Mouse (Mus musculus) hindbrain, embryonic 14.5 days (tissue): Measurements from ENCODE around the gene Gm20662. TPM values are rescaled to one million over a fixed set of nuclear protein-coding genes. Genes with fewer than 3 reads are reported as not detected.
A peak's percentile ranks its signal among the peaks of the same experiment; 100 is the strongest.

Source experiments
- ATAC-seq: fragments of 200-750 bp; cut with Nextera tagmentation; 2 replicates; pipeline ENCODE4 v1.8.0; 2017; ENCODE audit warnings: moderate number of reproducible peaks, mild to moderate bottlenecking, moderate TSS enrichment, moderate library complexity; ENCODE audit not compliant: low FRiP score
- DNase-seq: peaks from one replicate; pipeline ENCODE4 v3.0.0-alpha.2; 2015; ENCODE audit warnings: low spot score
- H3K27ac ChIP-seq: fragments of 300-500 bp; sonication (generic); 2 replicates; pipeline ENCODE4 v1.5.1; 2014; ENCODE audit warnings: mild to moderate bottlenecking, moderate library complexity
- H3K27me3 ChIP-seq: fragments of 300-500 bp; sonication (generic); 2 replicates; pipeline ENCODE4 v1.6.1; 2014; ENCODE audit warnings: mild to moderate bottlenecking, low read length, mixed read lengths; ENCODE audit not compliant: control insufficient read depth, insufficient read depth
- H3K36me3 ChIP-seq: fragments of 300-500 bp; sonication (generic); replicated peaks from 2 replicates; pipeline ENCODE4 v1.6.1; 2014; ENCODE audit not compliant: control insufficient read depth, insufficient read depth
- H3K4me1 ChIP-seq: fragments of 300-500 bp; sonication (generic); replicated peaks from 2 replicates; pipeline ENCODE4 v1.6.1; 2014; ENCODE audit warnings: antibody characterized with exemption, low read length, mixed read lengths; ENCODE audit not compliant: control insufficient read depth, insufficient read depth
- H3K4me2 ChIP-seq: fragments of 300-500 bp; sonication (generic); replicated peaks from 2 replicates; pipeline ENCODE4 v1.6.1; 2014; ENCODE audit warnings: mild to moderate bottlenecking, moderate library complexity
- H3K4me3 ChIP-seq: fragments of 300-500 bp; sonication (generic); replicated peaks from 2 replicates; pipeline ENCODE4 v1.5.1; 2014; ENCODE audit warnings: mild to moderate bottlenecking, low read length
- H3K9ac ChIP-seq: fragments of 300-500 bp; sonication (generic); 2 replicates; pipeline ENCODE4 v1.6.1; 2014
- H3K9me3 ChIP-seq: fragments of 300-500 bp; sonication (generic); 2 replicates; pipeline ENCODE4 v1.6.1; 2016; ENCODE audit warnings: low read length; ENCODE audit not compliant: control insufficient read depth
- WGBS: fragments of 180-500 bp; shearing (Covaris S2); extraction: QIAGEN DNeasy Blood & Tissue Kit; methylation state at CpG from one replicate; pipeline ENCODE4 v1.1.7; 2014; 5-methylcytosine and 5-hydroxymethylcytosine counted together
- polyA plus RNA-seq: library from polyadenylated mRNA; unstranded; fragments of >200 nt; fragmentation: Nextera tagmentation; extraction: Ambion mirVana; gene quantifications from 2 replicates; pipeline ENCODE4 v1.2.1, GENCODE M21; 2014

Gene Gm20662
- polyA plus RNA-seq, 1 experiment from 2014 or later: 0.68 TPM

DNA sequence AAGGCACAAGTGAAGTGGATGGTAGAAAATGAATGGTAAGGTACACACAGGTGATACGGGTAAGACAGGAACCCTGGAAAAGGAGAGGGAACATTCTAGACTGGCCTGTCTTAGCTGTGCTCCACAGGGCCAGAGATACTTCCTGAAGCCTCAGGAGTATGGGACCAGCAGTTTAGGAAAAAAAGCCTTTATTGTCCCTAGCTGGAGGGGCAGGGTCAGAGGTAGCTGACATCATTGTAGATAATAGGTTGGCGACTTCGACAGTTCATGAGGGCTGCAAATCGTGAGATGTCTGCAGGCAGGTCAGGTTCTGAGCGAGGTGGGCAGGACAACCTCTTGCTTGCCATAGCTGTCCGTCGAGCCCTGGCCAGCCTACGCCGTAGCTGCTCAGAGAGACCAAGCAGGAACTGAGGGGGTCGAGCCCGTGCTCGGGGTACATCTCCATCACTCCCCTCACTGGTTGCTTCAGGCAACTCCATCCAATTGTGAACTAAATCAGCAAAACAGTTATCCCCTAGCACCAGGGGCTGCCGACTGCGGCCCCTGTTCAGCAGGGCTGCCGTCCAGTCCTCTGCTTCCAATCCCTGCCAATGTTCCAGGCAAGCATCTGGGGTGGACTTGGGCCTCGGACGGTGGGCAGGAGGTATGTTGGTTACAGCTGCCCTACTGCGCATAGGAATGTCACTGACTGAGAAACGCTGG lies 11.9 kb upstream of the Gm20662 start:
- Histone ChIP-seq H3K9me3 (no peaks in the 10 kb centered on the region), H3K4me1 (peaks cover 15% of the 10 kb centered on the region; the same call in 1 of the 2 replicates), H3K9ac (no peak overlapping the region), H3K27me3 (peaks cover 14% of the 10 kb centered on the region), H3K36me3 (no peaks in the 10 kb centered on the region), H3K27ac (peak overlapping the region; percentile 75; the same call in 1 of the 2 replicates), H3K4me3 (peak overlapping the region; percentile 65), H3K4me2 (peak overlapping the region; percentile 91)
- no peak for DNase-seq
- no peak for ATAC-seq
- WGBS: 72% methylated on average over 19 of the region's 19 CpGs

DNA sequence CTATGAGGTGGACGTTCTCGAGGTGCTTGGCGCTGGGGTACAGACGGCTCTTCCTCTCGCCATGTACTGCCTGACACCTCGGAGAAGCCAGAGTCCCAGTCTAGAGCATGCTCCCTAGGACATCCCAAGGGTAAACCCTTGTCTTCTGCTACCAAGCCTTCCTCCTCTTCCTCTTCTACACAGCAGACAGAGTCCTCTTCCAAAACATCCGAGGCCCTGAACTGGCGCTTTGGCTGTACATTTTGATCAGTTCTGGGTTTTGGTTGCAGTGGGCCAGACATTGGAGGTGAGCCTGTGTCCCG lies 11.4 kb upstream of the Gm20662 start:
- Histone ChIP-seq H3K4me1 (peaks cover 15% of the 10 kb centered on the region; the same call in 1 of the 2 replicates), H3K4me3 (peak overlapping the region; percentile 65), H3K9me3 (no peaks in the 10 kb centered on the region), H3K9ac (peak overlapping the region; percentile 68; the same call in 1 of the 2 replicates), H3K27me3 (peaks cover 14% of the 10 kb centered on the region), H3K36me3 (no peaks in the 10 kb centered on the region), H3K4me2 (peak overlapping the region; percentile 91), H3K27ac (peak overlapping the region; percentile 62; the same call in 1 of the 2 replicates)
- DNase-seq (no peak), ATAC-seq (no peak)
- WGBS: 66% methylated on average over 9 of the region's 9 CpGs

DNA sequence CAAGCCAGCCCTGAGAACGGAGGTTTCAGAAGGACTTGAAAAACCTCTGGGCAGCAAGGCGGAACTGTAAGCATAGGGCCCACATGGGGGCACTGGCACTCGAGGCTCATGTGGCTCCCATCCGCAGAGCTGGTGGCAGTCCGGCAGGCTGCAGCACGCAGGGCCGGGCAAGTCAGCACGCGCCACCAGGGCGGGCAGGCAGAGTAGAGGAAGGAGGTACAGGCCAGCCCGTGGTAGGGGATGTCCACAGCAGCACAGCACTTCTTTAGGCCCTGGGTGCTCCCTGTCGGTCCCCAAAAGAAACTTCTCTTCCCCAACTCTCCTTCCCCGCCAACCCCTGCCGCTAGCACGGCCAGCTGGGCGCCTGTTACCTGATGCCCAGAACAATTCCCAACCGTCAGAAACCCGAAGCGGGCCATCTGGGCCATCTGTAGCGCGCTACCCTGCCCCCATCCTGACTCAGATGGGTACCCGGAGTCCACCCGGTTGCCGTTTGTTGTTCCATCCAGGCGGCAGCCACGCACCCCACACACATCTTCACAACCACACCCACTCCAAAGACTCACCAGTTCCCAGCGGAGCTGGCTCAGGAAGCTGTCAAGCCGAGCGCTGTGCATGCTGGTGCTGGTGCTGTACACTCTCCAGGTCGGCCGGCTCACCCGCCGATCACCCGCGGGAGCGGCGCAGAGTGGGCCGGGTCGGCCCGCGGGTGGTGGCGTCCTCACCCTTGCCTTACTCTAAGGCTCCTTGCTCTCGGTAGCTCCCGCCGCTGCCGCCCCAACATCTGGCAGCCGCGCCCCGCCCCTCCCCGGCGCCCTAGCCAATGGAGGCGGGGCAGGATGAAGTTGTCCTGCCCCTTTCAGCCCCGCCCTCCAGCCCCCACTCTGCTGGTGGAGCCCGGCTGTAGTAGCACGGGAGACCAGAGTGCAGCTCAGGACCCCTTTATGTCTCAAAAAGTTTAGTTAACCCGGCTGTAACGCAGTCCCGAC lies 10.7 kb upstream of the Gm20662 start, which contains the start of gene Inka1:
Inka1 (minus strand) TSS at position 749 of the 989 bp plus-strand sequence.
- H3K4me2 ChIP-seq: peak within 1 kb of the TSS; percentile 91
- H3K4me1 ChIP-seq: peaks cover 15% of the 10 kb centered on the region; the same call in 1 of the 2 replicates
- H3K9me3 ChIP-seq: no peaks in the 10 kb centered on the region
- under 1% methylated on average over 55 of the region's 58 CpGs for WGBS
- peak within 1 kb of the TSS; percentile 65 for H3K4me3 ChIP-seq
- H3K9ac ChIP-seq: peak within 1 kb of the TSS; percentile 68
- H3K27ac ChIP-seq: peak within 1 kb of the TSS; percentile 62; the same call in 1 of the 2 replicates
- DNase-seq (peak; percentile 63), ATAC-seq (peak; percentile 74)
- H3K27me3 ChIP-seq: peaks cover 14% of the 10 kb centered on the region
- no peaks in the 10 kb centered on the region for H3K36me3 ChIP-seq

DNA sequence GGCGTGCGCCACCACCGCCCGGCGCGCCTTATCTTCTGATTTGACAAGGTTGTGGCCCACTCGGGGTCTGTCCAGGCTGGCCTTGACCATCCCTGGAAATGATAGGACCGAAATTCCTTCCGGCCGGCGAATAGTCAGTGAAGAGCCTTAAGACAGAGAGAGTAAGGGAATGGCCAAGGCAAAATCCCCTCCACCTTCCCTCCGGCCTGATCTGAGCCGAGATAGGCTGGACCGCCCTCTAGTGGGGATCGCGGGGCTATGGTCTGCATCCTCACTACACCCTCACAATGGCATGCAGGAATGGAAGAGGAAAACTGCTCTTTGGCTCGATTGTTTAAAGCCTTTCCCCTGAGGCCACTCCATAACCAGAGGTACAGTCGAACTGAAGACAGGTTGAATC lies 9.8 kb upstream of the Gm20662 start:
- H3K27me3 ChIP-seq: peaks cover 14% of the 10 kb centered on the region
- H3K4me3 ChIP-seq: peak overlapping the region; percentile 65; the same call in 1 of the 2 replicates
- DNase-seq (peak; percentile 81), ATAC-seq (peak; percentile 67; the same call in 1 of the 2 replicates)
- no peaks in the 10 kb centered on the region for H3K36me3 ChIP-seq
- H3K4me2 ChIP-seq: peak overlapping the region; percentile 91
- peaks cover 9% of the 10 kb centered on the region; the same call in 1 of the 2 replicates for H3K4me1 ChIP-seq
- H3K9me3 ChIP-seq: no peaks in the 10 kb centered on the region
- WGBS: 6% methylated on average over 18 of the region's 18 CpGs
- no peak overlapping the region for H3K9ac ChIP-seq
- H3K27ac ChIP-seq: no peak overlapping the region

DNA sequence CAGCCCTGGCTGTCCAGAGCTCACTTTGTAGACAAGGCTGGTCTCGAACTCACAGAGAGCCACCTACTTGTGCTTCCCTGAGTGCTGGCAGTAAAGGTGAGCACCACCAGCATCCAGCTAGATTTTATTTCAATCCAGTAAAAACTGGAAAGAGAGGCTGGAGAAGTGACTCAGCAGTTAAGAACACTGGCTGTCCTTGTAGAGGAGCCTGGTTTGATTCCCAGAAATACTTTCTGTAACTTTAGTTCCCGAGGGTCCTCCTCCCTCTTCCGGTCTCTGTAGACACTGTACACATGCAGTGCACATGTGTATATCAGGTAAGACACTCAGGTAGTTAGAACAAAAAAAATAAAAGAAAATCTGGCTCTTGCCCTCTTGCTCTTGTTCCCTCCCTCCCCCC lies 8.2 kb upstream of the Gm20662 start:
- ATAC-seq (no peak), DNase-seq (no peak)
- H3K36me3 ChIP-seq: no peaks in the 10 kb centered on the region
- H3K4me3 ChIP-seq: no peak overlapping the region
- no peak overlapping the region for H3K9ac ChIP-seq
- peaks cover 14% of the 10 kb centered on the region for H3K27me3 ChIP-seq
- WGBS: 86% methylated on average over 3 of the region's 3 CpGs
- H3K4me2 ChIP-seq: no peak overlapping the region
- no peaks in the 10 kb centered on the region for H3K9me3 ChIP-seq
- peaks cover 7% of the 10 kb centered on the region; the same call in 1 of the 2 replicates for H3K4me1 ChIP-seq
- no peak overlapping the region for H3K27ac ChIP-seq

DNA sequence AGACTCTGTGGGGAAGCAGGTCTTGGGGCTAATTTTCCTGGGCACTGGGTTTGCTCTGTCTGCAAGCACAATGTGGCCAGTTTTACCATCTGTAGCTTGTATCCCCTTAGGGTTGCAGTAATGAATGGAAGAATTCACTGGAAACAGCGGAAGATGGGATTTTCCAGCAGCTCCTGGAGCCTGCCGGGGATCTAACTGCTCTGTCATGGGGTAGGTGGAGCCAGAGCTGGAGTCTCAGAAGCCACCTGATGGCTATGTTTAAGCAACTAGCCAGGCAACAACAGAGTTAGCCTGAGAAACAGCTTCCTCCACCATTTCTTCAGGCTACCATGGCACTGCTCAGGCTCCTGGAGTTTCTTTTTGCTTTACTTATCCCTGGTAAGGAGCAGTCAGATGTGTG lies 4.0 kb upstream of the Gm20662 start, which contains the start of gene Cdhr4:
Cdhr4 (plus strand) TSS at position 301 of the 400 bp plus-strand sequence.
- Histone ChIP-seq H3K27me3 (no peaks in the 10 kb centered on the region), H3K9me3 (no peaks in the 10 kb centered on the region), H3K9ac (no peak within 1 kb of the TSS), H3K4me2 (no peak within 1 kb of the TSS), H3K4me1 (no peaks in the 10 kb centered on the region), H3K27ac (no peak within 1 kb of the TSS), H3K4me3 (no peak within 1 kb of the TSS), H3K36me3 (no peaks in the 10 kb centered on the region)
- no peak for ATAC-seq
- no peak for DNase-seq
- 55% methylated on average over 2 of the region's 2 CpGs for WGBS

DNA sequence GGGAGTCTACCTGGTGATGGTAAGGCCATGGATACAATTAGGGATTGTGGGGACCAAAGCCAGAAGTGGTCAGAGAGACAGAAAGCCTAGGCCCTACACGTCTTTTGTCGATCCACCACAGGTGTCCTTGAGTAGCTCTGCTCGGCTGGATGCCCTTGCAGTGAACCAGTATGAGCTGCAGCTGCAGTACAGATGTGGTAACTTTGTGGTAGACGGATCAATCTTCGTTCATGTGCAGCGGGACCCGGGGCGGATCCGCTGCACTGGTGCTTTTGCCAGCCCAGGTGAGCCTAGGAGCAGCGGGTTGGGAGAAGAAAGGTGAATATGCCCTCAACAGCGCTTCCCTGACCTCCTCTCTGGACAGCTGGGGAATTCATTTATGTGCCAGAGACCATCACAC lies 3.1 kb upstream of the Gm20662 start:
- Histone ChIP-seq H3K4me2 (no peak overlapping the region), H3K36me3 (no peaks in the 10 kb centered on the region), H3K27me3 (no peaks in the 10 kb centered on the region), H3K27ac (no peak overlapping the region), H3K9ac (no peak overlapping the region), H3K4me1 (no peaks in the 10 kb centered on the region), H3K4me3 (no peak overlapping the region), H3K9me3 (no peaks in the 10 kb centered on the region)
- DNase-seq (no peak), ATAC-seq (no peak)
- 82% methylated on average over 11 of the region's 11 CpGs for WGBS

DNA sequence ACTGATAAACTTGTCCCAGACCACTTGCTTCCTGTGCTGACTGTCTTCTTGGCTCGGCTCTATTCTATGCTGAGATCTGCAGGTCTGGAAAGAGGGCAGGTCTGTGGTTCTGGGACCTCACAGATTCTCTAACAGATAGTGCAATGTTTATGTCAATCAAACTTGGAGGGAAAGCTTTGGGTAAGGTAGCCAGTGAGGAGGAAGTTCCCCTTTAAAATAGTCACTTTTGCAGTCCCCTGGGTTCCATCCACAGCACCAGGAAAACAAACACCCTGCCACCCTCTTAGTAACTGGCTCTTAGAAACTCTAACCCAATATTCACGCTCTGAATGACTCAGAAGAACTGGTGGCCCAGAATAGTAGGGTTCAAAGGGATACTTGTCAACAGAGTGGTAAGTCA lies 1.7 kb upstream of the Gm20662 start:
- H3K4me1 ChIP-seq: no peaks in the 10 kb centered on the region
- H3K27ac ChIP-seq: no peak overlapping the region
- DNase-seq (no peak), ATAC-seq (no peak)
- whole genome bisulfite sequencing: 67% methylated on average over 2 of the region's 2 CpGs
- H3K4me2 ChIP-seq: no peak overlapping the region
- no peaks in the 10 kb centered on the region for H3K9me3 ChIP-seq
- H3K36me3 ChIP-seq: no peaks in the 10 kb centered on the region
- H3K27me3 ChIP-seq: no peaks in the 10 kb centered on the region
- no peak overlapping the region for H3K9ac ChIP-seq
- H3K4me3 ChIP-seq: no peak overlapping the region

DNA sequence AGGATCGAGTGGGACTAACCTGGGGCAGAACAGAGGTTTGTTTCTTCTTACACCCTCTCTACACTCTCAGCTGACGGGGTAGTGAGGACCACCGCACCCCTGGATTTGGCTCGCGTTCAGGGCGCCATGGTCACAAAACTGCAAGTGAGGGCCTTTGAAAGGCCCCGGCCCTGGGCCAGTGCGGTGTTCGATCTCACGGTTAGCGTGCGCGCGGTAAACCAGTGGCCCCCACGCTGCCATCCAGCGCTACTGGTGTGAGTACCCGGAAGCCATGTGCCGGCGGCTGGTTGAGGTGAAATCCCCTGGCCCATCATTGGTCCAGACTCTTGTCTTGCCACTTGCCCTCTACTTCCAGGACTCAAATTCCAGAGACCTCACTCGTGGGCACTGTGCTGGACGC lies 636 bp upstream of the Gm20662 start:
- ATAC-seq (no peak), DNase-seq (no peak)
- 93% methylated on average over 21 of the region's 21 CpGs for WGBS

More for the DNA sequence above, 636 bp upstream of the Gm20662 start:
- Histone ChIP-seq H3K4me3 (no peak overlapping the region), H3K36me3 (no peaks in the 10 kb centered on the region), H3K9me3 (no peaks in the 10 kb centered on the region), H3K27ac (no peak overlapping the region), H3K4me2 (no peak overlapping the region), H3K27me3 (no peaks in the 10 kb centered on the region), H3K9ac (no peak overlapping the region), H3K4me1 (no peaks in the 10 kb centered on the region)
